Mouse (Mus musculus): ENCODE results near the gene Wnt9a. TPM values are rescaled to one million over a fixed set of nuclear protein-coding genes. Genes with fewer than 3 reads are reported as not detected.

The Wnt9a gene
- polyA plus RNA-seq, 1 experiment from 2014 or later, result 10.5 TPM

- H3K36me3 ChIP-seq (ENCODE audit: insufficient read depth, low read length), result no peaks in the 10 kb centered on the region
- no peak for ATAC-seq
- no peak overlapping the region for H3K4me3 ChIP-seq (ENCODE audit: low read depth, low read length)
- no peaks in the 10 kb centered on the region for H3K4me1 ChIP-seq (ENCODE audit: insufficient read depth, low read depth, low read length)
- no peaks in the 10 kb centered on the region for H3K27me3 ChIP-seq (replicated peaks; ENCODE audit: insufficient read depth, low read length)
- WGBS, result 28% methylated on average over 2 of the region's 2 CpGs
- no peak overlapping the region for H3K27ac ChIP-seq (ENCODE audit: low read length)
- no peak overlapping the region for H3K4me2 ChIP-seq (replicated peaks; ENCODE audit: low read depth, low read length)
- TF ChIP-seq CTCF (IDR thresholded peaks at IDR 0.05) (0 out of 2 replicates have a peak, but pooled peaks have one; percentile 8), EP300 (IDR thresholded peaks at IDR 0.05) (no peak)
- H3K9me3 ChIP-seq (ENCODE audit: low read length), result no peaks in the 10 kb centered on the region
- DNase-seq (ENCODE audit: low spot score), result no peak
- no peak overlapping the region for H3K9ac ChIP-seq (replicated peaks; ENCODE audit: low read depth)
Measured at GRCm38 (mm10) chr11:59335942-59336341, 29.2 kb downstream of the Wnt9a start.

DNA sequence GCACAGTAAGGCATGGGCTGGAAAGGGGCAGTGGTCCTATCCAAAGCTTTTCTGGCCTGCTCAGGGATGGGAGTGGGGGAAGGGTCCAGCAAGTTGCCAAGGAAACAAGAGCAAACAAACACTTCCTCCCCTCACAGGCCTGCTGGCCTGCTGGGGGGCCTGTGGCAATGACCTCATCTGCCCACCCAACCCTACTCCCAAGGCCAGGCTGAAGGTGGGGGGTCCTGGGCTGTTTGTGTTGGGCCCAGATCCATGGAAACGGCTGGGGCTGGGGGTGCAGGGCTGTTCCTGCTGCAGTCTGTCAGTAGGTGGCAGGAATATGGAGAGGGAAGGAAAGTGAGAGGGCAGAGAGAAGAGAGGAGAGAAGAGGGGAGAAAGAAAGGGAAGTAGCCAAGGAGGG lies 29.7 kb downstream of the Wnt9a start:
- no peaks in the 10 kb centered on the region for H3K36me3 ChIP-seq (ENCODE audit: insufficient read depth, low read length)
- DNase-seq (ENCODE audit: low spot score), result no peak
- H3K27ac ChIP-seq (ENCODE audit: low read length), result no peak overlapping the region
- H3K9me3 ChIP-seq (ENCODE audit: low read length), result no peaks in the 10 kb centered on the region
- H3K4me3 ChIP-seq (ENCODE audit: low read depth, low read length), result no peak overlapping the region
- H3K9ac ChIP-seq (replicated peaks; ENCODE audit: low read depth), result no peak overlapping the region
- no peaks in the 10 kb centered on the region for H3K4me1 ChIP-seq (ENCODE audit: insufficient read depth, low read depth, low read length)
- 8% methylated on average over 1 of the region's 1 CpGs for WGBS
- peak; percentile 65 for ATAC-seq
- H3K4me2 ChIP-seq (replicated peaks; ENCODE audit: low read depth, low read length), result no peak overlapping the region
- H3K27me3 ChIP-seq (replicated peaks; ENCODE audit: insufficient read depth, low read length), result no peaks in the 10 kb centered on the region
- TF ChIP-seq EP300 (IDR thresholded peaks at IDR 0.05) (no peak), CTCF (IDR thresholded peaks at IDR 0.05) (peak; percentile 35)

DNA sequence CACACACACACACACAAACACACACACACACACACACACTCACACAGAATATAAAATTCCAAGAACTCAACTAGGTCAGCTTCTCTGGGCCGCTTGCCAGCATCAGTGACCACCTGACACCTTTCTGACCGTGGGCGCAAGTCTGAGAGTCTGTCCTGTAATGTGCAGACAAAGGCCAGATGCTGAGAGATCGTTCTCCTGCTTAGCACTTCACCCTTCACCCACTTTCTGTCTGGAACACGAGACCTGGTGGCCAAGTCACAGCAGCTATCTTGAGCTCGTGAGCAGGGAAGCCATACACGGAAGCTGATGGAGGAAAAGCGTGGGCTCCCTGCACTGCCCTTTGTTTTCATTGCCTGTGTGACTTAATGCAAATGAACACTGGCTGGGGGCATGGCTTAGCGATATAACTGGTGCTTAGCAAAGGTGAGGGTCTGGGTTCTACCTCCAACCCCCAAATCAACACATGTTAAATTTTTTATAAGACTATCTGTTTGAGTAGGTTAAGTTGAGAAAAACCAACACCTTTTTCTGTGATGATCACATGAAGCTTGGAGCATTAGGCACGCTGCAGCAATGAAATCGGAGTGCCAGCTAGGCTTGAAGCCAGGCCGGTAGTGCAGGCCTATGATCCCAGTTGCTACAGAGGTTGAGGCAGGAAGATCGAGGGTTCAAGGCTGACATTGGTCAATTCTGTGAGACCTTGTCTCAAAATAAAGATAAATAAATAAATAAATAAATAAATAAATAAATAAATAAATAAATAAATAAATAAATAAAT lies 31.4 kb downstream of the Wnt9a start:
- Histone ChIP-seq H3K4me1 (ENCODE audit: insufficient read depth, low read depth, low read length) (no peaks in the 10 kb centered on the region), H3K36me3 (ENCODE audit: insufficient read depth, low read length) (no peaks in the 10 kb centered on the region), H3K9ac (replicated peaks; ENCODE audit: low read depth) (no peak overlapping the region), H3K27ac (ENCODE audit: low read length) (no peak overlapping the region), H3K4me2 (replicated peaks; ENCODE audit: low read depth, low read length) (no peak overlapping the region), H3K4me3 (ENCODE audit: low read depth, low read length) (no peak overlapping the region), H3K27me3 (replicated peaks; ENCODE audit: insufficient read depth, low read length) (no peaks in the 10 kb centered on the region), H3K9me3 (ENCODE audit: low read length) (no peaks in the 10 kb centered on the region)
- TF ChIP-seq EP300 (IDR thresholded peaks at IDR 0.05), result no peak
- no peak for TF ChIP-seq CTCF (IDR thresholded peaks at IDR 0.05)
- WGBS, result 54% methylated on average over 13 of the region's 13 CpGs
- ATAC-seq (peak; percentile 29; the same call in 1 of the 2 replicates), DNase-seq (ENCODE audit: low spot score) (no peak)

DNA sequence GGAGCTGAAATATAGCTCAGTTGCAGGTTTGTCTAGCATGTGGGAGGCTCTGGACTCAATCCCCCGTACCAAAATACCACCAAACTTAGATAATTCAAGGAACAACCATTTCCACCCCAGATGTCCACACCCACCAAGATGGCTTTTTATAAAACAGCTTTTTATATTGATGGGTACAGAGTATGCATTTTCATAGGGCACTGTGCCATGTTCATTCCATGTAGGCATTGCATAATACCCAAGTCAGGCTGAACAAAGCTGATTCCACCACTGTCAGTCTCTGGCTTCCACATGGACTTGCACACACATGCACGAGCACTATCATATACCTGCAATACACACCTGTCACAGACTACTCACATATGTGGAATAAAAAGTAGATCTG lies 32.0 kb downstream of the Wnt9a start:
- Histone ChIP-seq H3K27me3 (replicated peaks; ENCODE audit: insufficient read depth, low read length) (no peaks in the 10 kb centered on the region), H3K4me1 (ENCODE audit: insufficient read depth, low read depth, low read length) (no peaks in the 10 kb centered on the region), H3K9ac (replicated peaks; ENCODE audit: low read depth) (no peak overlapping the region), H3K4me2 (replicated peaks; ENCODE audit: low read depth, low read length) (no peak overlapping the region), H3K36me3 (ENCODE audit: insufficient read depth, low read length) (no peaks in the 10 kb centered on the region), H3K4me3 (ENCODE audit: low read depth, low read length) (no peak overlapping the region), H3K9me3 (ENCODE audit: low read length) (no peaks in the 10 kb centered on the region), H3K27ac (ENCODE audit: low read length) (no peak overlapping the region)
- DNase-seq (ENCODE audit: low spot score), result no peak
- 90% methylated on average over 2 of the region's 2 CpGs for WGBS
- TF ChIP-seq CTCF (IDR thresholded peaks at IDR 0.05) (no peak), EP300 (IDR thresholded peaks at IDR 0.05) (no peak)
- ATAC-seq, result no peak

DNA sequence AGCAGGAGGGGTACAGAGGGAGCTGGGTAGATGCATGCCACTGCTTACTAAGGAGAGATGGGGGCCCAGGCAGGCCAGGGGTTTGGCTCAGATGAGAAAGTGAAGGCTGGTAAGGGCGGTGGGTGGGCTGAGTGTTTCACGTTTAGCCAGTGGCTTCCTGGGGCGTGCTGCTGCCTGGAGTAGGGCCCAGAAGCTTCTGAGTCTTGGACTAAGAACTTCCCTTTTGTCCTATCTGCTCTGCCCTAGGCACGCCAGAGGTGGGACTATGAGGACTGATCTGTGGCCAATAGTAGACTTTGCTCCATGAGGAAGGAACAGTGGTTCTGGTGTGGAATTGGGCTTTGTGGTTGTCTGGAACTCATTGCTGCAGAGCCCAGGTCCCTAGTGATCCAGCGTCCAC lies 36.2 kb downstream of the Wnt9a start:
- Histone ChIP-seq H3K9ac (replicated peaks; ENCODE audit: low read depth) (no peak overlapping the region), H3K4me3 (ENCODE audit: low read depth, low read length) (no peak overlapping the region), H3K36me3 (ENCODE audit: insufficient read depth, low read length) (no peaks in the 10 kb centered on the region), H3K9me3 (ENCODE audit: low read length) (no peaks in the 10 kb centered on the region; the same call in 1 of the 2 replicates), H3K27me3 (replicated peaks; ENCODE audit: insufficient read depth, low read length) (no peaks in the 10 kb centered on the region), H3K27ac (ENCODE audit: low read length) (no peak overlapping the region), H3K4me1 (ENCODE audit: insufficient read depth, low read depth, low read length) (no peaks in the 10 kb centered on the region), H3K4me2 (replicated peaks; ENCODE audit: low read depth, low read length) (no peak overlapping the region)
- no peak for TF ChIP-seq EP300 (IDR thresholded peaks at IDR 0.05)
- TF ChIP-seq CTCF (IDR thresholded peaks at IDR 0.05), result no peak
- 73% methylated on average over 5 of the region's 5 CpGs for WGBS
- ATAC-seq (no peak), DNase-seq (ENCODE audit: low spot score) (no peak)

GRCm38 (mm10) chr11:59346166-59346910 lies 39.6 kb downstream of the Wnt9a start:
- Histone ChIP-seq H3K27me3 (replicated peaks; ENCODE audit: insufficient read depth, low read length) (no peaks in the 10 kb centered on the region), H3K4me2 (replicated peaks; ENCODE audit: low read depth, low read length) (no peak overlapping the region), H3K4me3 (ENCODE audit: low read depth, low read length) (no peak overlapping the region), H3K27ac (ENCODE audit: low read length) (no peak overlapping the region), H3K9ac (replicated peaks; ENCODE audit: low read depth) (no peak overlapping the region), H3K36me3 (ENCODE audit: insufficient read depth, low read length) (no peaks in the 10 kb centered on the region), H3K4me1 (ENCODE audit: insufficient read depth, low read depth, low read length) (no peaks in the 10 kb centered on the region), H3K9me3 (ENCODE audit: low read length) (no peaks in the 10 kb centered on the region; the same call in 1 of the 2 replicates)
- TF ChIP-seq EP300 (IDR thresholded peaks at IDR 0.05) (no peak), CTCF (IDR thresholded peaks at IDR 0.05) (no peak)
- WGBS, result 57% methylated on average over 11 of the region's 11 CpGs
- DNase-seq (ENCODE audit: low spot score), result peak; percentile 45
- peak; percentile 78 for ATAC-seq

All from lung, postnatal 0 days (tissue).